Mouse (Mus musculus) hindbrain, embryonic 14.5 days (tissue): Measurements from ENCODE around the gene Stpg4. TPM values are rescaled to one million over a fixed set of nuclear protein-coding genes. Genes with fewer than 3 reads are reported as not detected.

Source experiments
- ATAC-seq: fragments of 200-750 bp; cut with Nextera tagmentation; 2 replicates; pipeline ENCODE4 v1.8.0; 2017; ENCODE audit warnings: moderate number of reproducible peaks, mild to moderate bottlenecking, moderate TSS enrichment, moderate library complexity; ENCODE audit not compliant: low FRiP score
- DNase-seq: peaks from one replicate; pipeline ENCODE4 v3.0.0-alpha.2; 2015; ENCODE audit warnings: low spot score
- H3K27ac ChIP-seq: fragments of 300-500 bp; sonication (generic); 2 replicates; pipeline ENCODE4 v1.5.1; 2014; ENCODE audit warnings: mild to moderate bottlenecking, moderate library complexity
- H3K27me3 ChIP-seq: fragments of 300-500 bp; sonication (generic); 2 replicates; pipeline ENCODE4 v1.6.1; 2014; ENCODE audit warnings: mild to moderate bottlenecking, low read length, mixed read lengths; ENCODE audit not compliant: control insufficient read depth, insufficient read depth
- H3K36me3 ChIP-seq: fragments of 300-500 bp; sonication (generic); replicated peaks from 2 replicates; pipeline ENCODE4 v1.6.1; 2014; ENCODE audit not compliant: control insufficient read depth, insufficient read depth
- H3K4me1 ChIP-seq: fragments of 300-500 bp; sonication (generic); replicated peaks from 2 replicates; pipeline ENCODE4 v1.6.1; 2014; ENCODE audit warnings: antibody characterized with exemption, low read length, mixed read lengths; ENCODE audit not compliant: control insufficient read depth, insufficient read depth
- H3K4me2 ChIP-seq: fragments of 300-500 bp; sonication (generic); replicated peaks from 2 replicates; pipeline ENCODE4 v1.6.1; 2014; ENCODE audit warnings: mild to moderate bottlenecking, moderate library complexity
- H3K4me3 ChIP-seq: fragments of 300-500 bp; sonication (generic); replicated peaks from 2 replicates; pipeline ENCODE4 v1.5.1; 2014; ENCODE audit warnings: mild to moderate bottlenecking, low read length
- H3K9ac ChIP-seq: fragments of 300-500 bp; sonication (generic); 2 replicates; pipeline ENCODE4 v1.6.1; 2014
- H3K9me3 ChIP-seq: fragments of 300-500 bp; sonication (generic); 2 replicates; pipeline ENCODE4 v1.6.1; 2016; ENCODE audit warnings: low read length; ENCODE audit not compliant: control insufficient read depth
- WGBS: fragments of 180-500 bp; shearing (Covaris S2); extraction: QIAGEN DNeasy Blood & Tissue Kit; methylation state at CpG from one replicate; pipeline ENCODE4 v1.1.7; 2014; 5-methylcytosine and 5-hydroxymethylcytosine counted together
- polyA plus RNA-seq: library from polyadenylated mRNA; unstranded; fragments of >200 nt; fragmentation: Nextera tagmentation; extraction: Ambion mirVana; gene quantifications from 2 replicates; pipeline ENCODE4 v1.2.1, GENCODE M21; 2014

Stpg4 gene
- polyA plus RNA-seq, 1 experiment from 2014 or later, result not detected

DNA sequence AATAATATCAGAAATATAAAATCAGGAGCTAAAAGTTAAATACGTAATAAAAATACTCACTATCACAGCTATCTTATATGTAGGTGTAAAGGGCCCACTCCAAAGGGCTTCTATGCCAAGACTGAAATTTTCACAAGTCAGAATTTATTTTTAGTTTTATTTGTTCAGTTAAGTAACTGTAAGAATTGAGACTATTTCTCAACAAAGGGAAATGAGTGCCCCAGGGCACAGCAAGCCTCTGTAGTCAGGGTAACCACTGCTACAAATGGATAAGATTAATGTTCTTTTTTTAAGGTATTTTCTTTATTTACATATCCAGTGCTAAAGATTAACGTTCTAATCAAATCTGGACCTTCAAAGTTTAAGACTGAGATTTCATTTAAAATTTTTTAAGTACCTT is 11.9 kb upstream of the Stpg4 start:
- H3K27me3 ChIP-seq, result no peaks in the 10 kb centered on the region
- no peaks in the 10 kb centered on the region for H3K9me3 ChIP-seq
- H3K27ac ChIP-seq, result no peak overlapping the region
- WGBS, result 88% methylated on average over 2 of the region's 2 CpGs
- no peak overlapping the region for H3K4me2 ChIP-seq
- peaks cover 30% of the 10 kb centered on the region for H3K36me3 ChIP-seq
- peaks cover 45% of the 10 kb centered on the region for H3K4me1 ChIP-seq
- DNase-seq (no peak), ATAC-seq (no peak)
- no peak overlapping the region for H3K9ac ChIP-seq
- H3K4me3 ChIP-seq, result no peak overlapping the region

DNA sequence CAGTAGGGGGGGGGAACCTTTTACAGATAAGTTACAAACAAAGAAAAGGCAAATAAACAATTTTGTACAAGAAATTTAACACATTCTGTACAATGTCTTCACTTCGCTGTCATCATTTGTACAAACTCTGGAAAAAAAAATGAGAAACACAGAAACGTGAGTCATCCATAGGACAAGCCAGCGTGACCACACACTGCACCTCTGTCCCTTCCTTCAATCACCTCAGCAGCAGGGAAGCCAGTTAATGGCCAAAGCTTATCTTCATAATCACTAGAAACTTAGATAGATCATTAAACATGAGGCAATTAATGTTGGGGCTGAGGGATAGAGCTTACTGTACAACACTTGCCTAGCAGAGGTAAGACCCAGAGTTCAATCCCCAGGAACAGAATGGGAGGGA is 6.4 kb upstream of the Stpg4 start:
- Histone ChIP-seq H3K27me3 (no peaks in the 10 kb centered on the region), H3K36me3 (peaks cover 65% of the 10 kb centered on the region), H3K4me3 (no peak overlapping the region), H3K9ac (no peak overlapping the region), H3K27ac (no peak overlapping the region), H3K4me2 (no peak overlapping the region), H3K4me1 (peaks cover 5% of the 10 kb centered on the region; the same call in 1 of the 2 replicates), H3K9me3 (no peaks in the 10 kb centered on the region)
- DNase-seq, result no peak
- ATAC-seq, result no peak
- WGBS, result 93% methylated on average over 3 of the region's 3 CpGs

DNA sequence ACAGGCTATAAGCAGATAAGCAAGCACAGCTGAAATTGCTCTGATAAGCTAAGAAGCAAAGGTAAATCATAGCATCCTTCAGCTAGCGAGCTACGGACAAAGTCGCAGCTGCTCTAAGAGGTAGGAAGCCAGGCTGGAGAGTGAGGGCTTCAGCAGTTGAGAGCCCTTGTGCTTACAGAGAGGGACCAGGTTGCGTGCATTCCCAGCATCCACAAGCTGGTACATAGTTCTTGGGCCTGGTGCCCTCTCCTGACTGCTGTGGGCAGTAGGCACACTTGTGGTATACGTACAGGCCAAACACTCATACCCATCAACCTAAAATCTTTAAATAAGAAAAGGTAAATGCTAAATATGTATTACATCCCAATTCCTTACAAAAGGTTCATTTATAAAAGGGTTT is 5.2 kb upstream of the Stpg4 start:
- WGBS, result 97% methylated on average over 5 of the region's 5 CpGs
- no peak overlapping the region for H3K4me2 ChIP-seq
- H3K36me3 ChIP-seq, result peaks cover 65% of the 10 kb centered on the region
- DNase-seq (no peak), ATAC-seq (no peak)
- H3K4me1 ChIP-seq, result no peaks in the 10 kb centered on the region
- no peak overlapping the region for H3K9ac ChIP-seq
- H3K9me3 ChIP-seq, result no peaks in the 10 kb centered on the region
- no peak overlapping the region for H3K4me3 ChIP-seq
- no peaks in the 10 kb centered on the region for H3K27me3 ChIP-seq
- no peak overlapping the region for H3K27ac ChIP-seq

DNA sequence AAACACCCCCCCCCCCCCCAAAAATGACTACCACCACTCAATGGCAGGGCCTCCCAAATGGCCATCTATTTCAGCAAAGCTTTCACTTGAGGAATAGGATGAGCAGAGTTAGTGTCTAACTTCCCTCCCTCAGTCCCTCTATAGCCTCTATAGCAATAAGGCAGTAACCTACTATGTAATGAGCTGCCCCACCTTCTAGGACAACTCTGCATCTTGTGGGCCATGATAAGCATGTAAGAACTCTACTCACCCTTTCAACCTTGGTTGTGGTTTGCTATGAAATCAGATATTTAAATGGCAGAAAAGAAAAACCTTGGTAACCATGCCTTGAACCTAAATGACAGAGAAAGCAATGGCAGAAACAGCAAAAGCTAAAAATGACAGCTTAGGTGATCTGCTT is 4.8 kb upstream of the Stpg4 start:
- ATAC-seq, result no peak
- Histone ChIP-seq H3K27ac (no peak overlapping the region), H3K9me3 (no peaks in the 10 kb centered on the region), H3K9ac (no peak overlapping the region), H3K27me3 (no peaks in the 10 kb centered on the region), H3K36me3 (peaks cover 65% of the 10 kb centered on the region), H3K4me3 (no peak overlapping the region), H3K4me1 (no peaks in the 10 kb centered on the region), H3K4me2 (no peak overlapping the region)
- no peak for DNase-seq

DNA sequence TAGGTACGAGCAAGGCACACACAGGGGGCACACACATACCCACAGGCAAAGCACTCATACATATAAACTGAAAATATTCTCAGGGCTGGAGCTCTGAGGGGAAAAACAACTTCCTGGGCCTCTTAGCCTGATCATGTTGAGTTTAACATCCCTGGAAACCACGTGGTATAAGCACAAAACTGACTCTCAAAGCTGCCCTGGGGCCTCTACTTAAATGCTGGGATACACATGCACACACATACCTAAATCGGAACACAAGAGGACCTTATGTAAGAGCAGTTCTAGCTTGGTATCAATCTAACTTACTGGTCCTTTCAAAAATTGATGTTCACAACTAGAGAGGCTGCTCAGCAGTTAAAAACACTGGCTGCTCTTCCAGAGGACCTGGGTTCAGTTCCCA is 1.9 kb upstream of the Stpg4 start:
- DNase-seq (no peak), ATAC-seq (no peak)
- Histone ChIP-seq H3K4me2 (no peak overlapping the region), H3K4me1 (no peaks in the 10 kb centered on the region), H3K4me3 (no peak overlapping the region), H3K9me3 (no peaks in the 10 kb centered on the region), H3K9ac (no peak overlapping the region), H3K36me3 (peaks cover 50% of the 10 kb centered on the region), H3K27ac (no peak overlapping the region), H3K27me3 (no peaks in the 10 kb centered on the region)
- 87% methylated on average over 3 of the region's 3 CpGs for WGBS

DNA sequence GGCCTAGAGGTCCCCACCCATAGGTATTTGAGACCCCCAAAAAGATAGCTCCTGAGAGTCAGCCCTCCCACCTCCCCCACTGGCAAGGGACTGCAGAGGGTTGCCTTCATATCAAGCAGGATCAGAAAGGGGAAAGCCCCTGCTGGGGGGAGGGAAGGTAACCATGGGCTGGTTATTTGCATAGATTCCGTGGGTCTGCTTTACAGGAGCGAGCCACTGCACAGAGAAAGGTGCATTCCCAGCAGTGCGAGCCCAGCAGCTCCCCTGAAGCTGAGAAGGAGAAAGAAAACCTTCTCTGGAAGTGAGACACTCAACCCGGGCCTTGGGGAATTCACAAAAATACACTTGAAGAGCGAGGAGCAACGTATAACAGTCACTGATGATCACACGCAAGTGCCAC is 9.5 kb downstream of the Stpg4 start:
- WGBS, result 77% methylated on average over 7 of the region's 7 CpGs
- H3K27ac ChIP-seq, result no peak overlapping the region
- H3K27me3 ChIP-seq, result no peaks in the 10 kb centered on the region
- H3K9me3 ChIP-seq, result no peaks in the 10 kb centered on the region
- no peak overlapping the region for H3K9ac ChIP-seq
- H3K36me3 ChIP-seq, result no peaks in the 10 kb centered on the region
- no peak overlapping the region for H3K4me2 ChIP-seq
- H3K4me3 ChIP-seq, result no peak overlapping the region
- H3K4me1 ChIP-seq, result no peaks in the 10 kb centered on the region
- no peak for ATAC-seq
- DNase-seq, result no peak

DNA sequence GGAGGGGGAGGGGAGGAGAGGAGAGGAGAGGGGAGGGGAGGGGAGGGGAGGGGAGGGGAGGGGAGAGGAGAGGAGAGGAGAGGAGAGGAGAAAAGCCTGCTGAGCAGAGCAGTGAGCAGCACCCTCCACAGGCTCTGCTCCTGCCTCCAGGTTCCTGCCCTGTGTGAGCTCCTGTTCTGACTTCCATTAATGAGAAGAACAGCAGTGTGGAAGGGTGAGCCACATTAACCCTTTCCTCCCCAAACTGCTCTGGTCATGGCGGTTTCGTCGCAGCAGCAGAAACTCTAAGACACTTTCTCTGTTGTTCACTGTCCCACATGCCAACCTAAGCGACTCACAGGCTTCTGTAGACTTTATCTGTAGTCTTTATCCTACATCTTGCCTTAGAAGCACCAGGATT is 20.9 kb downstream of the Stpg4 start:
- H3K4me2 ChIP-seq, result no peak overlapping the region
- 77% methylated on average over 4 of the region's 4 CpGs for WGBS
- H3K9me3 ChIP-seq, result no peaks in the 10 kb centered on the region
- no peaks in the 10 kb centered on the region for H3K36me3 ChIP-seq
- H3K27ac ChIP-seq, result no peak overlapping the region
- H3K4me3 ChIP-seq, result no peak overlapping the region
- H3K4me1 ChIP-seq, result no peaks in the 10 kb centered on the region
- H3K9ac ChIP-seq, result no peak overlapping the region
- 0 out of 2 replicates have a peak, but pooled peaks cover 3% of the 10 kb centered on the region for H3K27me3 ChIP-seq
- ATAC-seq (no peak), DNase-seq (no peak)

DNA sequence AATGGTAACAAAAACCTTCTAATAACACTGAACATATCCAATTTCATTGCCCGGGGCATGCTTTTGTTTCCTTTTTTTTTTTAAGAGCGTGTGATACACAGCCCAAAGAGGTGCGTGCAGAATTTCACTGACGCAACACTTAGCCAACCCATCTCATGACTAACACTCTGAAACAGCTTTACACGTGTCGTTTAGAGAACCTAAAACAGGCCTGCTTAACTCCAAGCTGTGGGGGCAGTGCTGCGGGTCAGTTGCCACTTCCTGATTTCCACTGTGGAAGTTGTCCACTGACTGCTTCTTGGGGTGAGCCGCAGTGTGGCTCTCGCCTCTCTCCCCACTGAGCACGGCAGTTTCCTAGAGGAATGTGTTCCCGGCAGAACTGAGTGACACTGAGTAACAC is 22.0 kb downstream of the Stpg4 start:
- H3K4me2 ChIP-seq, result no peak overlapping the region
- 0 out of 2 replicates have a peak, but pooled peaks cover 3% of the 10 kb centered on the region for H3K27me3 ChIP-seq
- DNase-seq (no peak), ATAC-seq (no peak)
- 72% methylated on average over 11 of the region's 11 CpGs for WGBS
- H3K27ac ChIP-seq, result no peak overlapping the region
- H3K4me1 ChIP-seq, result no peaks in the 10 kb centered on the region
- H3K4me3 ChIP-seq, result no peak overlapping the region
- no peaks in the 10 kb centered on the region for H3K9me3 ChIP-seq
- no peak overlapping the region for H3K9ac ChIP-seq
- no peaks in the 10 kb centered on the region for H3K36me3 ChIP-seq

DNA sequence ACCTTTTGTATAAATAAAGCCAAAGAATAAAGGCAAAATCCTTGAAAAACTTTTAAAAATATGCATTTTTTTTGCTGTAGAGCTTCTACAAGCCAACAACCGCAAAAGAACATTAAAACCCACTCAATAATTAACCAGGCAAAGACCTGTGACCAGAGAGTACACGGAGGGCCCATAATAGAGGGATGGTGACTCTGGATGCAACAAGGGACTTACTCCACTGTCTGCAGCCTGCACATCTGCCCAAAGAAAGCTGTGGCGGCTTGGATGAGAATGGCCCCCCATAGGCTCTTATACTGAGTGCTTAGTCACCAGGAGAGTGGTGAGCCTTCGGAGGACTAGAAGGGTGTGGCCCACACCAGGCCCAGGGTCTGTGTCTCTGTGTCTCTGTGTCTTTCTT is 24.1 kb downstream of the Stpg4 start:
- H3K4me1 ChIP-seq, result no peaks in the 10 kb centered on the region
- 64% methylated on average over 4 of the region's 4 CpGs for WGBS
- H3K4me3 ChIP-seq, result no peak overlapping the region
- DNase-seq (no peak), ATAC-seq (no peak)
- 0 out of 2 replicates have a peak, but pooled peaks cover 3% of the 10 kb centered on the region for H3K27me3 ChIP-seq
- no peak overlapping the region for H3K9ac ChIP-seq
- no peak overlapping the region for H3K27ac ChIP-seq
- H3K9me3 ChIP-seq, result no peaks in the 10 kb centered on the region
- no peaks in the 10 kb centered on the region for H3K36me3 ChIP-seq
- H3K4me2 ChIP-seq, result no peak overlapping the region

DNA sequence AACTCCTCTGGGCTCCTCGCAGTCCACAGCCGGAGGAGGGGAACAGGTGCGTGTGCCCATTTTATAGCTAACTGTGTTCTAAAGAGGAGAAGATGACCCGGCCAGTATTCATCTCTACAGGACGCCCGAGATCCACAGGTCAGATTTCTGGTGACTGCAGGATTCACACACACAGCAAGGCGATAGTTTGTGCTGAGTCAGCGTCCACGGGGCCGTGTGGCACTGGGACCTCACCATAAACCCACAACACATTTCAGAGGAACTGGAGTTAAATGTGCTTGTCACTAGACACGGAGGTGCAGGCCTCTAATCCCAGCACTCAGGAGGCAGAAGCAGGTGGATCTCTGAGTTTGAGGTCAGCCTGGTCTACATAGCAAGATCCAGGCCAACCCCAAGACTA is 25.1 kb downstream of the Stpg4 start:
- Histone ChIP-seq H3K4me2 (no peak overlapping the region), H3K4me3 (no peak overlapping the region), H3K9ac (no peak overlapping the region), H3K27ac (no peak overlapping the region), H3K27me3 (0 out of 2 replicates have a peak, but pooled peaks cover 3% of the 10 kb centered on the region), H3K9me3 (no peaks in the 10 kb centered on the region), H3K4me1 (no peaks in the 10 kb centered on the region), H3K36me3 (no peaks in the 10 kb centered on the region)
- 90% methylated on average over 11 of the region's 11 CpGs for WGBS
- DNase-seq (no peak), ATAC-seq (no peak)
